Mouse (Mus musculus): Measurements from ENCODE around the gene Serpinc1.

DNA sequence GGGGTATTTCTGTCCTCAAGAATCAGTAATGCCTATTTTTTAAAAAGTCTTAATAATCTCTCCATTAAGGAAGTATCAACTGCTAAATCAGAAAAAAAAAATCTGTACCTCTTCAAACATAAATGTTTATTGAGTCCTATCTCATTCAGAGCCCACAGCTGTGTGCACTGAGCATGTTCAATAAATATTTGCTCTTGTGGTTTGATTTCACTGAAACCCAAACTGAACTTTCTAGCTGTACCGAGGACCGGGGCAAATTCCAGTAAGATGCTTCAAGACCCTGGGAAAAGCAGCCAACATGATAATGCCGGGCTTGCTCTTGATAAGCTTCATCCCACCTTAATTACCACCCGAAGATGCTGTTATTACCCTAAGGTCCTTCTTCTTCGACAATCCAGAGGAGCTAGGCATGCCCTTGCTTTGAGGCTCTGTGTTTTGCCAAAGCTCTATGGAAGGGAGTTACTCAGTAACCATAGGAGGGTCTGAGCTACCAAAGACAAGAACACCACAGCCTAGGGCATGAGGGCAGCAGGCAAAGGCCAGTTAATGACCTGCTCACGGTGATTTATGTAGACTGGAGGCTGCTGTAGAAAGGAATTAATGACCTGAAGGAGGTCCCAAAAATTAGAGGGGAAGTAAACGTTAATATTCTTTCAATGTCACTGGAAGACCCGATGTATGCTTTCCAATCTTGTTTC is 2.3 kb downstream of the Serpinc1 start:
- TF ChIP-seq MAFK (IDR thresholded peaks at IDR 0.05; ENCODE audit: insufficient read depth, low read depth, low read length): no peak
- TF ChIP-seq HCFC1 (IDR thresholded peaks at IDR 0.05; ENCODE audit: borderline replicate concordance, insufficient read depth, low read length): no peak
- TF ChIP-seq CHD2 (IDR thresholded peaks at IDR 0.05; ENCODE audit: low read depth, low read length): no peak
